Mouse (Mus musculus) embryonic fibroblast, embryonic 13.5 days (primary cell): ENCODE data around the gene Engase. TPM values are rescaled to one million over a fixed set of nuclear protein-coding genes. Genes with fewer than 3 reads are reported as not detected.

Source experiments
- H3K27ac ChIP-seq: 2 replicates; pipeline ENCODE4 v1.5.1; 2012; ENCODE audit warnings: low read length, control low read depth, inconsistent platforms; ENCODE audit not compliant: insufficient read depth
- H3K4me1 ChIP-seq: 2 replicates; pipeline ENCODE4 v1.6.1; 2011; ENCODE audit warnings: low read length; ENCODE audit not compliant: control insufficient read depth, insufficient read depth
- H3K4me3 ChIP-seq: 2 replicates; pipeline ENCODE4 v1.5.1; 2011; ENCODE audit warnings: mild to moderate bottlenecking, control low read depth, low read length; ENCODE audit not compliant: insufficient read depth
- CTCF ChIP-seq: IDR thresholded peaks from 2 replicates; pipeline ENCODE4 v1.5.1; 2011; ENCODE audit warnings: mild to moderate bottlenecking, control low read depth, low read length, moderate library complexity, borderline replicate concordance; ENCODE audit not compliant: insufficient read depth
- POLR2A ChIP-seq: IDR thresholded peaks from 2 replicates; pipeline ENCODE4 v1.6.1; 2011; ENCODE audit warnings: low read depth, mild to moderate bottlenecking, control low read depth, low read length, moderate library complexity
- polyA plus RNA-seq: library from polyadenylated mRNA; stranded (reverse); fragments of >200 nt; gene quantifications from 2 replicates; pipeline ENCODE4 v1.2.4, GENCODE M21; 2011; ENCODE audit warnings: low read depth; ENCODE audit not compliant: missing spikeins, insufficient read length

Gene Engase
- polyA plus RNA-seq, 1 experiment, result 3.5 TPM

GRCm38 (mm10) chr11:118520932-118521331 lies 44.3 kb downstream of the Engase start:
- H3K4me1 ChIP-seq, result no peaks in the 10 kb centered on the region; the same call in 1 of the 2 replicates
- TF ChIP-seq POLR2A, result no peak
- no peak for TF ChIP-seq CTCF
- no peak overlapping the region for H3K27ac ChIP-seq
- H3K4me3 ChIP-seq, result no peak overlapping the region

GRCm38 (mm10) chr11:118523496-118524145 lies 47.0 kb downstream of the Engase start:
- Histone ChIP-seq H3K4me1 (no peaks in the 10 kb centered on the region), H3K4me3 (no peak overlapping the region), H3K27ac (no peak overlapping the region)
- TF ChIP-seq CTCF (no peak), POLR2A (no peak)

- Histone ChIP-seq H3K4me1 (no peaks in the 10 kb centered on the region), H3K27ac (no peak overlapping the region), H3K4me3 (no peak overlapping the region)
- TF ChIP-seq POLR2A (no peak), CTCF (no peak)
Measured at GRCm38 (mm10) chr11:118525059-118525458, 48.4 kb downstream of the Engase start.

- H3K4me3 ChIP-seq, result no peak overlapping the region
- H3K4me1 ChIP-seq, result no peaks in the 10 kb centered on the region
- TF ChIP-seq CTCF, result no peak
- no peak for TF ChIP-seq POLR2A
- H3K27ac ChIP-seq, result no peak overlapping the region
Measured at GRCm38 (mm10) chr11:118528761-118529160, 52.1 kb downstream of the Engase start.

- Histone ChIP-seq H3K27ac (no peak overlapping the region), H3K4me3 (no peak overlapping the region), H3K4me1 (no peaks in the 10 kb centered on the region)
- no peak for TF ChIP-seq POLR2A
- no peak for TF ChIP-seq CTCF
Measured at GRCm38 (mm10) chr11:118530313-118530712, 53.7 kb downstream of the Engase start.

- Histone ChIP-seq H3K27ac (no peak overlapping the region), H3K4me3 (no peak overlapping the region), H3K4me1 (no peaks in the 10 kb centered on the region)
- no peak for TF ChIP-seq POLR2A
- TF ChIP-seq CTCF, result no peak
Measured at GRCm38 (mm10) chr11:118534382-118535092, 57.9 kb downstream of the Engase start.

- H3K27ac ChIP-seq, result no peak overlapping the region
- no peak for TF ChIP-seq POLR2A
- TF ChIP-seq CTCF, result no peak
- H3K4me1 ChIP-seq, result no peaks in the 10 kb centered on the region
- H3K4me3 ChIP-seq, result no peak overlapping the region
Measured at GRCm38 (mm10) chr11:118538008-118538407, 61.4 kb downstream of the Engase start.

Other genes with a start within 250 kb of the Engase start
- 11.8 and 12.6 TPM in 2 replicates for gene Cyth1, start 228.2 kb upstream of the Engase start, polyA plus RNA-seq
- 19.4 and 21.6 TPM in 2 replicates for gene Usp36, start 186.6 kb upstream of the Engase start, polyA plus RNA-seq
- 5.2 and 6.1 TPM in 2 replicates for gene Cep295nl, start 134.3 kb upstream of the Engase start, polyA plus RNA-seq
- 967 and 1,083 TPM in 2 replicates for gene Timp2, start 121.1 kb upstream of the Engase start, polyA plus RNA-seq
- gene Lgals3bp, start 74.7 kb upstream of the Engase start, polyA plus RNA-seq, result 116 and 144 TPM in 2 replicates
- 28.2 and 29.9 TPM in 2 replicates for gene Cant1, start 57.7 kb upstream of the Engase start, polyA plus RNA-seq
- gene C1qtnf1, start 48.6 kb upstream of the Engase start, polyA plus RNA-seq, result 20.1 and 23.0 TPM in 2 replicates